Mouse (Mus musculus) MEL (cell line): ENCODE data around the gene Ctu1. TPM values are rescaled to one million over a fixed set of nuclear protein-coding genes. Genes with fewer than 3 reads are reported as not detected.
A peak's percentile ranks its signal among the peaks of the same experiment; 100 is the strongest.

Experiments used
- DNase-seq: peaks from one replicate; pipeline ENCODE4 v3.0.0; 2011; ENCODE audit warnings: low read depth, low spot score
- H3K27ac ChIP-seq: 2 replicates; pipeline ENCODE4 v1.5.1; 2012; ENCODE audit warnings: low read depth, mild to moderate bottlenecking, control low read depth, low read length, moderate library complexity; ENCODE audit not compliant: control insufficient read depth
- H3K27me3 ChIP-seq, 2 experiments: fragments of 150-350 bp in 1 of 2; sonication (generic) in 1 of 2; 2 replicates each; pipeline ENCODE4 v1.6.1; 2012; ENCODE audit warnings: low read length in 2 of 2, mild to moderate bottlenecking in 2 of 2, improper control_type of control experiment in 1 of 2, moderate library complexity in 1 of 2; ENCODE audit not compliant: insufficient read depth in 2 of 2, control insufficient read depth in 1 of 2
- H3K36me3 ChIP-seq, 2 experiments: 2 replicates each; pipeline ENCODE4 v1.6.1; 2012 to 2014; ENCODE audit warnings: low read length in 2 of 2, improper control_type of control experiment in 1 of 2, inconsistent platforms in 1 of 2, mild to moderate bottlenecking in 1 of 2; ENCODE audit not compliant: insufficient read depth in 2 of 2, control insufficient read depth in 1 of 2
- H3K4me1 ChIP-seq, 2 experiments: fragments of 150-350 bp in 1 of 2; sonication (generic) in 1 of 2; 2 replicates each; pipeline ENCODE4 v1.6.1; 2012; ENCODE audit warnings: low read length in 2 of 2, improper control_type of control experiment in 1 of 2, mild to moderate bottlenecking in 1 of 2; ENCODE audit not compliant: insufficient read depth in 2 of 2, control insufficient read depth in 1 of 2
- H3K4me3 ChIP-seq, 2 experiments: fragments of 150-350 bp in 1 of 2; sonication (generic) in 1 of 2; 2 replicates each; pipeline ENCODE4 v1.5.1; 2012; ENCODE audit warnings: low read depth in 2 of 2, low read length in 2 of 2, mild to moderate bottlenecking in 2 of 2, moderate library complexity in 2 of 2, control low read depth in 1 of 2, improper control_type of control experiment in 1 of 2; ENCODE audit not compliant: control insufficient read depth in 1 of 2, insufficient read depth in 1 of 2
- H3K79me2 ChIP-seq: 2 replicates; pipeline ENCODE4 v1.6.1; 2012; ENCODE audit warnings: mild to moderate bottlenecking, low read length, moderate library complexity; ENCODE audit not compliant: control insufficient read depth, poor library complexity, insufficient read depth
- H3K9ac ChIP-seq: 2 replicates; pipeline ENCODE4 v1.6.1; 2012; ENCODE audit warnings: low read depth, mild to moderate bottlenecking, control low read depth, low read length, moderate library complexity; ENCODE audit not compliant: control insufficient read depth, poor library complexity, severe bottlenecking
- H3K9me3 ChIP-seq: fragments of 150-350 bp; sonication (generic); replicated peaks from 2 replicates; pipeline ENCODE4 v1.6.1; 2012; ENCODE audit warnings: mild to moderate bottlenecking, low read length, improper control_type of control experiment, moderate library complexity; ENCODE audit not compliant: insufficient read depth
- BHLHE40 ChIP-seq: IDR thresholded peaks from 2 replicates; pipeline ENCODE4 v1.6.1; 2012; ENCODE audit warnings: low read depth, mild to moderate bottlenecking, inconsistent platforms, low read length, improper control_type of control experiment, borderline replicate concordance
- CHD1 ChIP-seq: IDR thresholded peaks from 2 replicates; pipeline ENCODE4 v1.6.1; 2012; ENCODE audit warnings: low read depth, mild to moderate bottlenecking, inconsistent platforms, low read length, improper control_type of control experiment
- E2F4 ChIP-seq: IDR thresholded peaks from 2 replicates; pipeline ENCODE4 v1.6.1; 2011; ENCODE audit warnings: low read depth, low read length, improper control_type of control experiment, borderline replicate concordance
- KAT2A ChIP-seq: conservative IDR thresholded peaks from 2 replicates; pipeline ENCODE4 v1.6.1; 2012; ENCODE audit warnings: low read depth, low read length, improper control_type of control experiment, inconsistent platforms
- MAFK ChIP-seq: IDR thresholded peaks from 2 replicates; pipeline ENCODE4 v1.6.1; 2011; ENCODE audit warnings: low read depth, mild to moderate bottlenecking, low read length, improper control_type of control experiment, borderline replicate concordance
- MEF2A ChIP-seq: IDR thresholded peaks from 2 replicates; pipeline ENCODE4 v1.6.1; 2014; ENCODE audit warnings: low read depth, mild to moderate bottlenecking, inconsistent platforms, low read length, improper control_type of control experiment; ENCODE audit not compliant: poor library complexity, insufficient replicate concordance, severe bottlenecking; ENCODE audit errors: extremely low read depth
- NRF1 ChIP-seq: IDR thresholded peaks from 2 replicates; pipeline ENCODE4 v1.6.1; 2014; ENCODE audit warnings: low read depth, mild to moderate bottlenecking, inconsistent platforms, low read length, improper control_type of control experiment, moderate library complexity; ENCODE audit not compliant: poor library complexity, insufficient read depth, severe bottlenecking
- SIN3A ChIP-seq: IDR thresholded peaks from 2 replicates; pipeline ENCODE4 v1.6.1; 2012; ENCODE audit warnings: low read length, improper control_type of control experiment, inconsistent platforms
- SMC3 ChIP-seq: IDR thresholded peaks from 2 replicates; pipeline ENCODE4 v1.6.1; 2011; ENCODE audit warnings: low read depth, low read length, improper control_type of control experiment
- TCF12 ChIP-seq: IDR thresholded peaks from 2 replicates; pipeline ENCODE4 v1.6.1; 2014; ENCODE audit warnings: low read depth, mild to moderate bottlenecking, inconsistent platforms, low read length, improper control_type of control experiment, moderate library complexity
- USF2 ChIP-seq, 2 experiments: IDR thresholded peaks; 2 replicates each; pipeline ENCODE4 v1.6.1; 2011 to 2012; ENCODE audit warnings: improper control_type of control experiment in 2 of 2, low read length in 2 of 2, borderline replicate concordance in 1 of 2, inconsistent platforms in 1 of 2, low read depth in 1 of 2, mild to moderate bottlenecking in 1 of 2; ENCODE audit not compliant: insufficient read depth in 1 of 2
- ZC3H11A ChIP-seq: IDR thresholded peaks from 2 replicates; pipeline ENCODE4 v1.6.1; 2012; ENCODE audit warnings: low read depth, mild to moderate bottlenecking, inconsistent platforms, low read length, improper control_type of control experiment
- polyA plus RNA-seq, 2 experiments: library from polyadenylated mRNA; stranded (reverse) in 1 of 2; unstranded in 1 of 2; fragments of >175 nt in 1 of 2; fragments of >200 nt in 1 of 2; gene quantifications; 2 replicates each; pipeline versions ENCODE4 v1.2.1 to v1.2.4; 2012; ENCODE audit warnings: low replicate concordance in 2 of 2, low read depth in 1 of 2; ENCODE audit not compliant: insufficient read length in 2 of 2, insufficient read depth in 1 of 2, missing spikeins in 1 of 2
- total RNA-seq: library from RNA; depleted of rRNA; stranded (reverse); fragments of 300-350 nt; gene quantifications from 2 replicates; pipeline ENCODE4 v1.2.3, GENCODE M21; 2012

Ctu1 gene
- total and polyA plus RNA-seq, 3 experiments = 15.6 to 17.2 TPM; not detected in 1

DNA sequence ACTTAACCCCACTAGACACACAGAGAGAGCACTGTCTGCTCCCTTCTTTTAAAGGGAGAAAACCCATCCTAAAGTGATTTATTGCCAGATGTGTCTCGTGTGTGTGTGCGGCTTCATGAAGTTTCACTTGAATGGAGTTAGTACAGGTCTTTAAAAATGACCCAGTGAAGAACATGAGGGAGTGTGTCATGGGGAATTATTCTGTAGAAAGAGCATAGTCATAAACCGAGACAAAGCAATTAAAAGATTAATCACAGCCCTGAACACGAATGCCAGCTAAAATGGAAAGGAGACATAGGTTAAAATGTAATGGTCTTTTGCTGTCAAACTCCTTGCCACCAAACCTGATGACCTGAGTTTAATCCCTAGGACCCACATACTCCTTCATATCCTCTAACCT lies 37.9 kb upstream of the Ctu1 start (continued):
- TF ChIP-seq KAT2A = no peak
- no peak for TF ChIP-seq TCF12
- no peak for TF ChIP-seq MEF2A

DNA sequence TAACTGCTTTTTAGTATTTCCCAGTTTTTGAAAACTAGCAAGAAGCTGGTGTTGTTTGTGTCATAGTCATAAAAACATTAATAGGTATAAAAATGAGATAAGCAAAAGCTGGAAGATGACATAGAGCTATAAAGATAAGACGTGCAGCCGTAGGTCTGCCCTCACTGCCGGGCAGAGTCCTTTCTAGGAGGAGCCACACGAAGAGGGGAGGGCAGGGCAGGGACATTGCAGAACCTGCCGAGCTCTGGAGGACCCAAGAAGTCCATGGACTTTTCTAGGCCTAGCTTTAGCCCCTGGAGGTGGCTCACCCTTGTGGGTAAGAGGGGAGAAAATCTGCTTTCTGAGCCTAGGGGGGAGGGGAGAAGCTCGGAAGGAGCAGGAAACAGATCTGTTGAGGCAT lies 37.3 kb upstream of the Ctu1 start, which contains the start of gene Ceacam18:
TSS of gene Ceacam18 (plus strand) at position 208 of the 400 bp plus-strand sequence.
- Histone ChIP-seq H3K36me3 (no peaks in the 10 kb centered on the region; a peak in 1 of 4 replicates), H3K27ac (no peak within 1 kb of the TSS), H3K9ac (no peak within 1 kb of the TSS), H3K4me1 (peaks cover 0 to 2% of the 10 kb centered on the region in 2 experiments; a peak in 2 of 4 replicates), H3K79me2 (no peaks in the 10 kb centered on the region), H3K4me3 (0 out of 4 replicates have a peak within 1 kb of the TSS, but pooled peaks of 1 of the 2 experiments have one; percentile 15), H3K27me3 (no peaks in the 10 kb centered on the region), H3K9me3 (no peaks in the 10 kb centered on the region)
- no peak for TF ChIP-seq SMC3
- no peak for TF ChIP-seq BHLHE40
- no peak for TF ChIP-seq E2F4
- peak; percentile 2 for DNase-seq

DNA sequence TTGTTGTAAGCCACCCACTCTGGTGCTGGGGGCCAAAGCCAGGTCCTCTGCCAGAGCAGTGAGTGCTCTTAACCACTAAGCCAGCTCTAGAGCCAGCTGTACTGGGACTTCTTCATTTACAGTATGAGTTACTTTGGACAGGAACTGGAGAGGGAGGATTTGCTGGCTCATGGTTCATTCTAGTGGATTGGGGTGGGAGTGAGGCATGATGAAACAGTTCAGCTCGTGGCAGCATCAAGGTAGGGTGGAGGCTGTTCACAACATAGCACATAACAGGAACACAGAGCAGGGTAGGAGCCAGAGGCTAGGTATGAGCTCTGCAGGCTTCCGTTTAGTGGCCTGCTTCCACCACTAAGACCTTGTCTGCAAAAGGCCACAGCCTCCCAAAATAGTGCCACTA lies 35.6 kb upstream of the Ctu1 start:
- H3K27me3 ChIP-seq = no peaks in the 10 kb centered on the region
- TF ChIP-seq MAFK (no peak), CHD1 (no peak), SIN3A (no peak), KAT2A (no peak), USF2 (IDR thresholded peaks at IDR 0.05; ENCODE audit: borderline replicate concordance in 1 of 2, insufficient read depth in 1 of 2, low read depth in 1 of 2, low read length in 2 of 2) (no peak), BHLHE40 (no peak), NRF1 (no peak), ZC3H11A (no peak)
- no peak overlapping the region for H3K4me3 ChIP-seq
- DNase-seq = peak; percentile 12
- no peaks in the 10 kb centered on the region; a peak in 1 of 4 replicates for H3K36me3 ChIP-seq
- H3K27ac ChIP-seq = no peak overlapping the region
- no peaks in the 10 kb centered on the region for H3K9me3 ChIP-seq
- H3K4me1 ChIP-seq = peaks cover 0 to 2% of the 10 kb centered on the region in 2 experiments; a peak in 2 of 4 replicates
- no peaks in the 10 kb centered on the region for H3K79me2 ChIP-seq
- H3K9ac ChIP-seq = no peak overlapping the region
